Mouse (Mus musculus): ENCODE measurements around the gene H2-DMb1.

Gene H2-DMb1

GRCm38 (mm10) chr17:34144960-34145371 is 7.9 kb upstream of the H2-DMb1 start:
- no peak for DNase-seq (ENCODE audit: low spot score)

DNA sequence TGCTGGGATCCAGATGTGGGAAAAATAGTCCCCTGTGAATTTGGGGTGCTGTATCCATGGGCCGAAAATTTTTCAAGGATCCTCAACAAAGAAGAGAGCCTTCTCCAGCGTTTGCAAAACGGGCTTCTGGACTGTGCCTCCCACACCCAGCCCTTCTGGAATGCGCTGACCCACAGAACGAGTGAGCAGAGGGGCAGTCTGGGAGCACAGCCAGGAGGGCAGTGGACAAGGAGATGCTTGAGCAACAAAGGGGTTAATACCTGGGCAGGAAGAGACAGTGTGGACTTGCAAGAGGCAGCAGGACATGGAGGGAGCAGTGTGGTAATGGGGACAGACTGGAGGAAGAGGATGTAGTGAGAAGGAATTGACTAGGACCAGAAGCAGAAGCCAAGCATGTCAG is 2.7 kb downstream of the H2-DMb1 start:
- DNase-seq (ENCODE audit: low spot score), result no peak

DNA sequence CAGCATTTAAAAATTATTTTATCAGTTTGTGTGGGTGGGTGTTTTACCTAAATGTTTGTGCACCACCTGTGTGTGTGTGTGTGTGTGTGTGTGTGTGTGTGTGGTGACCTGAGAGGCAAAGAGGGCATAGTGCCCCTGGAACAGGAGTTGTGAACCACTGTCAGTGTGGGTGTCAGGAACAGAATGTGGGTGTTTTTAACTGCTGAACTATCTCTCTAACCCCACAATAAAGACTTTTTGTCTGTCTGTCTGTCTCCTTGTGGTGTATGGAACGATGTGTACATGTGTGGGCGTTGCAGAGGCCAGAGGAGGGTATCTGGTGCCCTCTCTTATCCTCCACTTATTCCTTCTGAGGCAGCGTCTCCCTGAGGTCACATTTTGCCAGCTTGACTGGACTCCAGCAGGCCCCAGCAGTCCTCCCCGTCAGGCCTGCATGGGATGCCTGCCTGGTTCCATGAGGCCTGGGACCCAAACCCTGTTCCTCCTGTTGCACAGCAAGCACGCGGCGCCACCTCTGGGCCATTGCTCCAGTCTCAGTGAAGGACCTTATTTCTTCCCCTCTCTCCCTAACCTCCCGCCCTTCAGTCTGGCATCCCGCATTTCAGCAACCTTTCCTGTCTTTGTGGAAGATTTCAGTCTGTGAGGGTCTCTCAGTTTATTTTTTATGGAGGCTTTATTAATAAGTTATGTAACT is 11.5 kb downstream of the H2-DMb1 start:
- DNase-seq (ENCODE audit: low spot score), result no peak

DNA sequence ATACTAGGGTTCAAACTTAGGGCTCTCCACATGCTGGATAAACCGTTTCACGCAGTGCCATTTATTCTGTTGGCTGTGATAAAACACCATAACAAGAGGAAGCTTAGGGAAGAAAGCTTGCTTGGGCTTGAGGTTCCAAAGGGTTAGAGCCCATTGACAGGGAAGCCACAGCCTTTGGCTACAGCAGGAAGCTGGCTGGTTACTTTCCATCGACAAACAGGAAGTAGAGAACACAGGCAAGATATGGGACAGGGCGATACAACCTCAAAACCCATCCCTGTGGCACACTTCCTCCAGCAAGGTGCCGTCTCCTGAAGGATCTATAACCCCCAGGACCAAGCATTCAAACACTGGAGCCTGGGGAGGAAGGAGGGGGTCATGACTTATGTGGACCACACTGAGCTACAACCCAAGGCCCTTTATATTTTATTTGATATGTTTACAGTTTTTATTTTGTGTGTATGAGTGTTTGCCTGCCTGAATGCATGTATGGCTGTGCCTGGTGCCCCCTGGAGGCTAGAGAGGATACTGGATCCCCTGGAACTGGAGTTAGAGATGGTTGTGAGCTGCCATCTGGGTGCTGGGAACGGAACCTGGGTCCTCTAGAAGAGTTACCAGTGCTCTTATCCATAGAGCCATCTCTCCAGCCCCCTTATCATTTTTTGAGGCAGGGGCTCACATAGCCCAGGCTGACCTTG is 12.3 kb downstream of the H2-DMb1 start:
- no peak for DNase-seq (ENCODE audit: low spot score)

GRCm38 (mm10) chr17:34169279-34169678 is 16.4 kb downstream of the H2-DMb1 start:
- DNase-seq (ENCODE audit: low spot score), result peak; percentile 77

- no peak for DNase-seq (ENCODE audit: low spot score)
Measured at GRCm38 (mm10) chr17:34170487-34170876, 17.6 kb downstream of the H2-DMb1 start.

DNA sequence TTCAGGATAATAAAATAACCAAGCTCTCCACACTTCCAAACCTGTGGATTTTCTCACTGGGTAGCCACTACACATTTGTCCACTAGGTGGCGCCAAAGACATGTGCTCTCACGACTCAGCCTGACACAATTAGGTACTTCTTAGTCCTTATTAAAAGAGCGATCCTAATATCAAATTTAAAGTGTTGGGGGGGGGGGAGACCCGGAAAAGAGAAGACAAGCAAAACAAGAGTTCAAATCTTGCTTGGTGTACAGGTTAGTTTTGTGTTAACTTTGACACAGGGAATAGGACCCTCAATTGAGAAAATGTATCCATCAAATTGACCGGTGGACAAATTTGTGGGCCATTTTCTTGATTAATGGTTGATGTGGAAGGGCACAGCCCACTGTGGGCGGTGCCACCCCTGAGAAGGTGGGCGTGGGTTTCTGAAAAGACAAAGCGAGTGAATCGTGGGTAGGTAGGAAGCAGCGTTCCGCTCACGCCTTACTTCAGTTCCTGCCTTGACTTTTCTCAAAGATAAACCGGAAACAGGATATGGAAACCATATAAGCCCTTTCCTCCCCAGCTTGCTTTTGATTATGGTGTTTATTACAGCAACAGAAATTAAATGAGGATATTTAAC is 18.1 kb downstream of the H2-DMb1 start:
- peak; percentile 91 for DNase-seq (ENCODE audit: low spot score)

GRCm38 (mm10) chr17:34172528-34172927 is 19.7 kb downstream of the H2-DMb1 start:
- DNase-seq (ENCODE audit: low spot score), result no peak

GRCm38 (mm10) chr17:34174075-34174474 is 21.2 kb downstream of the H2-DMb1 start:
- no peak for DNase-seq (ENCODE audit: low spot score)

DNA sequence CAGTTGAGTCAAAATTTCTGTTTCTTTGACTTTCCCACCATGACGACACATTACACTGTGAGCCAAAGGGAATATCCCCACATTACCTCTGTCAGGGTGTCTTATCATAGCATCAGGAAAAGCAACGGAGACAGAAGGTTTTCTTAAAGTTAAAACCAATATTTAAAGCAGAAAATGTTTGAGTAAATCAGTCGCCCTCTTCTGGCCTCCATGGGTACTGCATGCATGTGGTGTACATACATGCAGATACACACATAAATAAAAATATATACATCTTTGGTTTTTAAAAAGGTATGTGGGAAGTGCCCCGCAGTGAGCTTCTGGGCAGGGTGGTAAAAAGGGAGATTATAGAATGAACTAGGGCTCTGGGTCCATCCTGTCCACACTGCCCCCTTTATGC is 24.3 kb downstream of the H2-DMb1 start:
- DNase-seq (ENCODE audit: low spot score), result no peak

GRCm38 (mm10) chr17:34179019-34179418 is 26.1 kb downstream of the H2-DMb1 start:
- no peak for DNase-seq (ENCODE audit: low spot score)

GRCm38 (mm10) chr17:34179913-34180859 is 27.3 kb downstream of the H2-DMb1 start:
- no peak for DNase-seq (ENCODE audit: low spot score)

- no peak for DNase-seq (ENCODE audit: low spot score)
Measured at GRCm38 (mm10) chr17:34183564-34184219, 30.8 kb downstream of the H2-DMb1 start.

- no peak for DNase-seq (ENCODE audit: low spot score)
Measured at GRCm38 (mm10) chr17:34185526-34185925, 32.7 kb downstream of the H2-DMb1 start.

DNA sequence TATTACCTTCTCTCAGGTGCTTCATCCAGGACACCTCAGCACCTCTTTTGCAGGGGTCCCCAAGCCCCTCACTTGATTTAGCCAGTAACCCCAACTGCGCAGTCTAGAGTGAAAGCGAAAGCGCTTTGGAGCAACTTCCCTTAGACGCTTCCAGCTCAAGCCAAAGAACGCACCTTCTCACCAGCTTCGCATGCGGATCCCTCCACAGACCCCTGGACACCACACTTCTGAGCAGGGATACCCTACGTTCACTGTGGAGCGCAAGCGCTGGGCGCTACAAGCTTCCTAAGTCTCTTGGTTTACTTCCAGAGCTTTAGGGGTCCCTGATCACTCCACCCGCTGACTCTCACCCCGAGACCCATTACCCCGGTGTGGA is 34.0 kb downstream of the H2-DMb1 start:
- no peak for DNase-seq (ENCODE audit: low spot score)

GRCm38 (mm10) chr17:34187261-34187916 is 34.5 kb downstream of the H2-DMb1 start, which contains the start of the genes Tap1 and Psmb9:
Tap1 (plus strand) TSS chr17:34187553.
Psmb9 (minus strand) TSS chr17:34187764.
- peak; percentile 93 for DNase-seq (ENCODE audit: low spot score)

DNA sequence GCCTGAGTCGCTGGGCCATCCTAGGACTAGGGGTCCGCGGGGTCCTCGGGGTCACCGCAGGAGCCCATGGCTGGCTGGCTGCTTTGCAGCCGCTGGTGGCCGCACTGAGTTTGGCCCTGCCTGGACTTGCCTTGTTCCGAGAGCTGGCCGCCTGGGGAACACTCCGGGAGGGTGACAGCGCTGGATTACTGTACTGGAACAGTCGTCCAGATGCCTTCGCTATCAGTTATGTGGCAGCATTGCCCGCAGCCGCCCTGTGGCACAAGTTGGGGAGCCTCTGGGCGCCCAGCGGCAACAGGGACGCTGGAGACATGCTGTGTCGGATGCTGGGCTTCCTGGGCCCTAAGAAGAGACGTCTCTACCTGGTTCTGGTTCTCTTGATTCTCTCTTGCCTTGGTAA is 35.1 kb downstream of the H2-DMb1 start:
- peak; percentile 16 for DNase-seq (ENCODE audit: low spot score)

GRCm38 (mm10) chr17:34188986-34189385 is 36.1 kb downstream of the H2-DMb1 start:
- no peak for DNase-seq (ENCODE audit: low spot score)

DNA sequence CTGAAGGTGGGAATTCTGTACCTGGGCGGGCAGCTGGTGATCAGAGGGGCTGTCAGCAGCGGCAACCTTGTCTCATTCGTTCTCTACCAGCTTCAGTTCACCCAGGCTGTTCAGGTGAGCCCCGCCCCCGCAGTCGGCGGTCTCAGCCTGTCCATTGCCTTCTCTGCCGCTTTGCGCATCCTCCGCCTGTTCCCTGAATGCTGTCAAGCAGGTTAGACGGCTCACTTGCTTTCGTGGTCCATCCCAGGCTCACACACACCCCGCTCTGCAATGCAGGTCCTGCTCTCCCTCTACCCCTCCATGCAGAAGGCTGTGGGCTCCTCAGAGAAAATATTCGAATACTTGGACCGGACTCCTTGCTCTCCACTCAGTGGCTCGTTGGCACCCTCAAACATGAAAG is 40.0 kb downstream of the H2-DMb1 start:
- no peak for DNase-seq (ENCODE audit: low spot score)

DNA sequence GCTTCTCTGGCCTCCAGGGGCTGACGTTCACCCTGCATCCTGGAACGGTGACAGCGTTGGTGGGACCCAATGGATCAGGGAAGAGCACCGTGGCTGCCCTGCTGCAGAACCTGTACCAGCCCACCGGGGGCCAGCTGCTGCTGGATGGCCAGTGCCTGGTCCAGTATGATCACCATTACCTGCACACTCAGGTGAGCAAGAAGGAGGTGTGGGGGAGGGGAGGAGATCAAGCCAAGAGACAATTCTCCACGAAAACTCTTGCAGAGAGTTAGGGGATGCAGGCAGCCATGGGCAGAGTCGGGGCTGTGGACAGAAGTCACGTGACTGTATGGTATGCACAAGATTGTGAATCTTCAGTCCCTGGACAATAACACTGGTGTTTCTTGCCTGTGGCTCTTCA is 40.6 kb downstream of the H2-DMb1 start:
- DNase-seq (ENCODE audit: low spot score), result no peak

- no peak for DNase-seq (ENCODE audit: low spot score)
Measured at GRCm38 (mm10) chr17:34194723-34195122, 41.9 kb downstream of the H2-DMb1 start.

Measured in adipocyte (in vitro differentiated cells).